Comparison of ENCODE assay signal across 8 mouse cellular contexts in genomic region chr6:119418392-119419251, GRCm38 (mm10). TPM values are rescaled to one million over a fixed set of nuclear protein-coding genes. Genes with fewer than 3 reads are reported as not detected.
DNase-seq lines count a peak whose midpoint lies in the region; ATAC-seq lines count a peak whose summit lies in the region.

No protein-coding gene starts in this region.

- no peak overlapping the region for H3K4me3 ChIP-seq in neural tube, embryonic 15.5 days (replicated peaks)
- H3K4me3 ChIP-seq in embryonic facial prominence, embryonic 12.5 days = no peak overlapping the region
- no peak overlapping the region for H3K4me3 ChIP-seq in heart, embryonic 16.5 days (ENCODE audit: low read length)
- no peak overlapping the region for H3K4me3 ChIP-seq in midbrain, embryonic 12.5 days

- no peaks in the 10 kb centered on the region for H3K9me3 ChIP-seq in neural tube, embryonic 15.5 days (replicated peaks)
- H3K9me3 ChIP-seq in embryonic facial prominence, embryonic 12.5 days = no peaks in the 10 kb centered on the region
- no peaks in the 10 kb centered on the region for H3K9me3 ChIP-seq in heart, embryonic 16.5 days (replicated peaks; ENCODE audit: control insufficient read depth, low read length)
- no peaks in the 10 kb centered on the region for H3K9me3 ChIP-seq in midbrain, embryonic 12.5 days

- peak; percentile 43 for DNase-seq in neural tube, embryonic 10.5 days (ENCODE audit: extremely low spot score, low spot score)
- peak; percentile 30 for DNase-seq in layer of hippocampus, adult 9-10 months (ENCODE audit: low spot score)
- no peak for DNase-seq in urinary bladder, postnatal 25 days (ENCODE audit: low spot score)
- DNase-seq in spleen, adult 18-20 months = no peak

- peaks cover 12% of the 10 kb centered on the region for H3K4me1 ChIP-seq in neural tube, embryonic 15.5 days
- no peaks in the 10 kb centered on the region for H3K4me1 ChIP-seq in embryonic facial prominence, embryonic 12.5 days
- peaks cover 13% of the 10 kb centered on the region for H3K4me1 ChIP-seq in heart, embryonic 16.5 days (ENCODE audit: control insufficient read depth, insufficient read depth, low read length)
- peaks cover 17% of the 10 kb centered on the region for H3K4me1 ChIP-seq in midbrain, embryonic 12.5 days

- no peak overlapping the region for H3K9ac ChIP-seq in neural tube, embryonic 15.5 days (replicated peaks)
- no peak overlapping the region for H3K9ac ChIP-seq in embryonic facial prominence, embryonic 12.5 days
- H3K9ac ChIP-seq in heart, embryonic 16.5 days (ENCODE audit: low read length) = no peak overlapping the region
- no peak overlapping the region for H3K9ac ChIP-seq in midbrain, embryonic 12.5 days (replicated peaks)

- H3K4me2 ChIP-seq in neural tube, embryonic 15.5 days = no peak overlapping the region
- no peak overlapping the region for H3K4me2 ChIP-seq in embryonic facial prominence, embryonic 12.5 days (replicated peaks)
- no peak overlapping the region for H3K4me2 ChIP-seq in heart, embryonic 16.5 days (ENCODE audit: low read depth, low read length)
- no peak overlapping the region for H3K4me2 ChIP-seq in midbrain, embryonic 12.5 days (replicated peaks)

- no peak for ATAC-seq in neural tube, embryonic 15.5 days (ENCODE audit: low FRiP score)
- peak; percentile 63; the same call in 1 of the 2 replicates for ATAC-seq in embryonic facial prominence, embryonic 12.5 days (ENCODE audit: insufficient number of reproducible peaks, insufficient read depth, low FRiP score, low TSS enrichment)
- ATAC-seq in heart, embryonic 16.5 days (replicated peaks; ENCODE audit: extremely low read depth, insufficient read depth, low FRiP score) = 0 out of 2 replicates have a peak, but pooled peaks have one; percentile 34
- peak; percentile 73; the same call in 1 of the 2 replicates for ATAC-seq in midbrain, embryonic 12.5 days (ENCODE audit: low FRiP score, low read depth)

- no peak overlapping the region; the same call in 1 of the 2 replicates for H3K27ac ChIP-seq in neural tube, embryonic 15.5 days (replicated peaks)
- no peak overlapping the region for H3K27ac ChIP-seq in embryonic facial prominence, embryonic 12.5 days
- peak overlapping the region; percentile 78 for H3K27ac ChIP-seq in heart, embryonic 16.5 days (ENCODE audit: low read length)
- peak overlapping the region; percentile 58 for H3K27ac ChIP-seq in midbrain, embryonic 12.5 days (replicated peaks)

- no peaks in the 10 kb centered on the region for H3K36me3 ChIP-seq in neural tube, embryonic 15.5 days
- H3K36me3 ChIP-seq in embryonic facial prominence, embryonic 12.5 days = no peaks in the 10 kb centered on the region
- no peaks in the 10 kb centered on the region for H3K36me3 ChIP-seq in heart, embryonic 16.5 days (ENCODE audit: control insufficient read depth, insufficient read depth)
- no peaks in the 10 kb centered on the region for H3K36me3 ChIP-seq in midbrain, embryonic 12.5 days

- 28% methylated on average over 7 of the region's 7 CpGs for WGBS in neural tube, embryonic 15.5 days
- 34% methylated on average over 7 of the region's 7 CpGs for WGBS in embryonic facial prominence, embryonic 12.5 days
- WGBS in heart, embryonic 16.5 days = 43% methylated on average over 7 of the region's 7 CpGs
- WGBS in midbrain, embryonic 12.5 days = 7% methylated on average over 7 of the region's 7 CpGs

- H3K27me3 ChIP-seq in neural tube, embryonic 15.5 days (replicated peaks) = no peaks in the 10 kb centered on the region
- H3K27me3 ChIP-seq in embryonic facial prominence, embryonic 12.5 days = no peaks in the 10 kb centered on the region
- H3K27me3 ChIP-seq in heart, embryonic 16.5 days (ENCODE audit: control insufficient read depth, insufficient read depth, low read length) = no peaks in the 10 kb centered on the region
- peaks cover 46% of the 10 kb centered on the region for H3K27me3 ChIP-seq in midbrain, embryonic 12.5 days

RNA-seq across cellular contexts. Expression of gene Adipor2, which starts 1.1 kb away (rescaled TPM):
- 35.3 and 42.0 TPM in 2 replicates for polyA plus RNA-seq in neural tube, embryonic 15.5 days (2015; fragmentation: Nextera tagmentation; extraction: Ambion mirVana)
- polyA plus RNA-seq in embryonic facial prominence, embryonic 12.5 days (2016; fragmentation: Nextera tagmentation; extraction: Ambion mirVana) = 28.4 and 30.2 TPM in 2 replicates
- 29.8 and 37.5 TPM in 2 replicates for polyA plus RNA-seq in heart, embryonic 16.5 days (2015; fragmentation: Nextera tagmentation; extraction: Ambion mirVana)
- 36.6 and 37.6 TPM in 2 replicates for polyA plus RNA-seq in midbrain, embryonic 12.5 days (2016; fragmentation: Nextera tagmentation; extraction: Ambion mirVana)

Comparison
In these comparisons a context has a peak if more than half of its experiments do, and no peak if none do; other contexts are left out.
1. DNase-seq: peak in neural tube, embryonic 10.5 days (single experiment) and layer of hippocampus, adult 9-10 months (single experiment); none in urinary bladder, postnatal 25 days (single experiment) and spleen, adult 18-20 months (0 of 2).
2. H3K27ac ChIP-seq: peak in heart, embryonic 16.5 days (single experiment) and midbrain, embryonic 12.5 days (single experiment); none in neural tube, embryonic 15.5 days (single experiment) and embryonic facial prominence, embryonic 12.5 days (single experiment).